Mouse (Mus musculus): ENCODE measurements around the gene Shisa4. TPM values are rescaled to one million over a fixed set of nuclear protein-coding genes. Genes with fewer than 3 reads are reported as not detected.

Gene Shisa4
- total RNA-seq, 2 experiments from 2014 or later: 139 to 152 TPM

GRCm38 (mm10) chr1:135362115-135362514, 12.9 kb downstream of the Shisa4 start:
- no peak overlapping the region for H3K27ac ChIP-seq
- H3K4me3 ChIP-seq: no peak overlapping the region
- peak; percentile 24; the same call in 1 of the 2 replicates for TF ChIP-seq CTCF (IDR thresholded peaks at IDR 0.05)
- intact Hi-C loops (cut with DNase I): no loop called here
- DNase-seq: no peak

- Histone ChIP-seq H3K4me3 (no peak overlapping the region), H3K27ac (no peak overlapping the region)
- TF ChIP-seq CTCF (IDR thresholded peaks at IDR 0.05): no peak
- DNase-seq: no peak
- intact Hi-C loops (cut with DNase I): no loop called here
Measured at GRCm38 (mm10) chr1:135361491-135361890, 13.5 kb downstream of the Shisa4 start.

- no peak for TF ChIP-seq CTCF (IDR thresholded peaks at IDR 0.05)
- no peak overlapping the region for H3K4me3 ChIP-seq
- no peak for DNase-seq
- intact Hi-C loops (cut with DNase I): no loop called here
- H3K27ac ChIP-seq: peak overlapping the region; percentile 62; the same call in 1 of the 2 replicates
Measured at GRCm38 (mm10) chr1:135359071-135359470, 16.0 kb downstream of the Shisa4 start.

GRCm38 (mm10) chr1:135351953-135352352, 23.1 kb downstream of the Shisa4 start:
- intact Hi-C loops (cut with DNase I): no loop called here
- H3K4me3 ChIP-seq: no peak overlapping the region
- TF ChIP-seq CTCF (IDR thresholded peaks at IDR 0.05): no peak
- H3K27ac ChIP-seq: peak overlapping the region; percentile 75
- peak; percentile 74 for DNase-seq

- intact Hi-C loops (cut with DNase I): no loop called here
- peak; percentile 53 for DNase-seq
- TF ChIP-seq CTCF (IDR thresholded peaks at IDR 0.05): no peak
- Histone ChIP-seq H3K4me3 (no peak overlapping the region), H3K27ac (peak overlapping the region; percentile 62)
Measured at GRCm38 (mm10) chr1:135347498-135348169, 27.4 kb downstream of the Shisa4 start.

- peak overlapping the region; percentile 62 for H3K27ac ChIP-seq
- intact Hi-C loops (cut with DNase I): no loop called here
- DNase-seq: no peak
Measured at GRCm38 (mm10) chr1:135346891-135347290, 28.1 kb downstream of the Shisa4 start.

GRCm38 (mm10) chr1:135344026-135344425, 31.0 kb downstream of the Shisa4 start:
- no peak for TF ChIP-seq CTCF (IDR thresholded peaks at IDR 0.05)

More at GRCm38 (mm10) chr1:135346891-135347290, 28.1 kb downstream of the Shisa4 start:
- H3K4me3 ChIP-seq: no peak overlapping the region
- TF ChIP-seq CTCF (IDR thresholded peaks at IDR 0.05): no peak

GRCm38 (mm10) chr1:135341947-135342346, 33.1 kb downstream of the Shisa4 start:
- H3K4me3 ChIP-seq: 0 out of 2 replicates have a peak overlapping the region, but pooled peaks have one; percentile 2
- peak; percentile 69 for DNase-seq

More at GRCm38 (mm10) chr1:135344026-135344425, 31.0 kb downstream of the Shisa4 start:
- no peak for DNase-seq
- Histone ChIP-seq H3K27ac (no peak overlapping the region), H3K4me3 (no peak overlapping the region)
- intact Hi-C loops (cut with DNase I): no loop called here

GRCm38 (mm10) chr1:135330578-135330977, 44.5 kb downstream of the Shisa4 start:
- intact Hi-C loops (cut with DNase I): no loop called here
- TF ChIP-seq CTCF (IDR thresholded peaks at IDR 0.05): no peak
- DNase-seq: no peak
- Histone ChIP-seq H3K4me3 (no peak overlapping the region), H3K27ac (peak overlapping the region; percentile 38; the same call in 1 of the 2 replicates)

More at GRCm38 (mm10) chr1:135341947-135342346, 33.1 kb downstream of the Shisa4 start:
- H3K27ac ChIP-seq: peak overlapping the region; percentile 56
- TF ChIP-seq CTCF (IDR thresholded peaks at IDR 0.05): no peak
- intact Hi-C loops (cut with DNase I): no loop called here

- no peak for TF ChIP-seq CTCF (IDR thresholded peaks at IDR 0.05)
- Histone ChIP-seq H3K4me3 (peak overlapping the region; percentile 69), H3K27ac (peak overlapping the region; percentile 71)
- no peak for DNase-seq
- intact Hi-C loops (cut with DNase I): no loop called here
Measured at GRCm38 (mm10) chr1:135328368-135328767, 46.7 kb downstream of the Shisa4 start.

GRCm38 (mm10) chr1:135325934-135326333, 49.1 kb downstream of the Shisa4 start:
- TF ChIP-seq CTCF (IDR thresholded peaks at IDR 0.05): no peak
- H3K27ac ChIP-seq: peak overlapping the region; percentile 86
- intact Hi-C loops (cut with DNase I): no loop called here
- H3K4me3 ChIP-seq: peak overlapping the region; percentile 69
- no peak for DNase-seq

- TF ChIP-seq CTCF (IDR thresholded peaks at IDR 0.05): no peak; the same call in 1 of the 2 replicates
- intact Hi-C loops (cut with DNase I): no loop called here
- Histone ChIP-seq H3K4me3 (peak within 1 kb of the TSS; percentile 69), H3K27ac (peak within 1 kb of the TSS; percentile 86)
- peak; percentile 81 for DNase-seq
Measured at GRCm38 (mm10) chr1:135324571-135324970, 50.5 kb downstream of the Shisa4 start, which contains the start of gene Lmod1. TSS of gene Lmod1 (plus strand) at chr1:135324807.

GRCm38 (mm10) chr1:135323367-135323901, 51.6 kb downstream of the Shisa4 start:
- intact Hi-C loops (cut with DNase I): no loop called here
- Histone ChIP-seq H3K27ac (peak overlapping the region; percentile 86), H3K4me3 (no peak overlapping the region)
- DNase-seq: peak; percentile 60
- TF ChIP-seq CTCF (IDR thresholded peaks at IDR 0.05): no peak

Other genes starting within 250 kb of the Shisa4 start
- gene Ptpn7, start 242.5 kb downstream of the Shisa4 start, total RNA-seq (2021): under 1 TPM in 1 of 2 experiments, not detected in 1; 0.17 TPM
- 10 to 100 TPM; 16.5 to 17.8 TPM for gene Arl8a, start 228.4 kb downstream of the Shisa4 start, total RNA-seq (2021)
- gene Gpr37l1, start 207.6 kb downstream of the Shisa4 start, total RNA-seq (2021): under 1 TPM; 0.38 to 0.56 TPM
- under 1 TPM; 0.22 to 0.28 TPM for gene Elf3, start 116.7 kb downstream of the Shisa4 start, total RNA-seq (2021)
- gene Rnpep, start 91.2 kb downstream of the Shisa4 start, total RNA-seq (2021): 10 to 100 TPM; 11.9 to 15.8 TPM
- 100 to 1,000 TPM; 282 to 343 TPM for gene Timm17a, start 61.5 kb downstream of the Shisa4 start, total RNA-seq (2021)
- 1 to 10 TPM; 4.5 to 5.3 TPM for gene Lmod1, start 50.4 kb downstream of the Shisa4 start, total RNA-seq (2021)
- gene Ipo9, start 55.3 kb upstream of the Shisa4 start, total RNA-seq (2021): 10 to 100 TPM; 24.0 to 27.8 TPM
- 10 to 100 TPM in 1 of 2 experiments, 1 to 10 TPM in 1; 9.7 to 11.5 TPM for gene Nav1, start 232.1 kb upstream of the Shisa4 start, total RNA-seq (2021)

All from gastrocnemius, adult 2 months (tissue).